Mouse (Mus musculus): Measurements from ENCODE around the gene Cxcl3.

GRCm38 (mm10) chr5:90790074-90790502 is 4.2 kb downstream of the Cxcl3 start:
- TF ChIP-seq CTCF (IDR thresholded peaks at IDR 0.05) (no peak), POLR2A (IDR thresholded peaks at IDR 0.05; ENCODE audit: insufficient read depth, low read depth, low read length) (no peak), EP300 (IDR thresholded peaks at IDR 0.05; ENCODE audit: insufficient read depth, low read depth, low read length) (no peak)

Data from heart, adult 2 months (tissue).